Mouse (Mus musculus) small intestine, adult 2 months (tissue): ENCODE data around the gene Cd300c2.

ENCODE experiments used
- CTCF ChIP-seq: fragments of 200-500 bp; IDR thresholded peaks from 2 replicates; pipeline ENCODE4 v1.5.1; 2012; ENCODE audit warnings: low read depth, mild to moderate bottlenecking, control low read depth, inconsistent platforms, low read length, moderate library complexity, mixed read lengths; ENCODE audit not compliant: insufficient replicate concordance, insufficient read length; ENCODE audit errors: extremely low read depth
- POLR2A ChIP-seq: fragments of 200-500 bp; IDR thresholded peaks from 2 replicates; pipeline ENCODE4 v1.6.1; 2012; ENCODE audit warnings: low read depth, mild to moderate bottlenecking, control low read depth, inconsistent platforms, low read length, moderate library complexity

- no peak for TF ChIP-seq CTCF
- no peak for TF ChIP-seq POLR2A
Observed at GRCm38 (mm10) chr11:114989793-114990192, 11.9 kb downstream of the Cd300c2 start, which contains the start of gene Cd300ld.
